Mouse (Mus musculus) midbrain, embryonic 16.5 days (tissue): ENCODE measurements at regions not wholly inside any gene's neighbourhood (a gene's known extent, or its start where the extent isn't known, plus 50 kb on each side); places are given as distances from the start of the nearest gene placed in this dataset.

ENCODE experiments used
- ATAC-seq: fragments of 200-750 bp; cut with Nextera tagmentation; 2 replicates; pipeline ENCODE4 v1.8.0; 2017; ENCODE audit warnings: moderate TSS enrichment
- H3K27ac ChIP-seq: fragments of 300-500 bp; sonication (generic); 2 replicates; pipeline ENCODE4 v1.5.1; 2014; ENCODE audit warnings: mild to moderate bottlenecking, low read length, mixed read lengths
- H3K27me3 ChIP-seq: fragments of 300-500 bp; sonication (generic); 2 replicates; pipeline ENCODE4 v1.6.1; 2014; ENCODE audit warnings: low read depth, low read length, mixed read lengths; ENCODE audit not compliant: control insufficient read depth, insufficient read depth
- H3K36me3 ChIP-seq: fragments of 300-500 bp; sonication (generic); 2 replicates; pipeline ENCODE4 v1.6.1; 2014; ENCODE audit warnings: mild to moderate bottlenecking, low read length, moderate library complexity, mixed read lengths; ENCODE audit not compliant: control insufficient read depth, insufficient read depth
- H3K4me1 ChIP-seq: fragments of 300-500 bp; sonication (generic); 2 replicates; pipeline ENCODE4 v1.6.1; 2014; ENCODE audit warnings: mild to moderate bottlenecking, low read length, mixed read lengths; ENCODE audit not compliant: control insufficient read depth, insufficient read depth
- H3K4me2 ChIP-seq: fragments of 300-500 bp; sonication (generic); 2 replicates; pipeline ENCODE4 v1.6.1; 2014; ENCODE audit warnings: mild to moderate bottlenecking, low read length, mixed read lengths
- H3K4me3 ChIP-seq: fragments of 300-500 bp; sonication (generic); 2 replicates; pipeline ENCODE4 v1.5.1; 2014; ENCODE audit warnings: low read depth, mild to moderate bottlenecking, low read length, moderate library complexity, mixed read lengths
- H3K9ac ChIP-seq: fragments of 300-500 bp; sonication (generic); 2 replicates; pipeline ENCODE4 v1.6.1; 2014; ENCODE audit warnings: low read depth, low read length, mixed read lengths
- H3K9me3 ChIP-seq: fragments of 300-500 bp; sonication (generic); replicated peaks from 2 replicates; pipeline ENCODE4 v1.6.1; 2014; ENCODE audit warnings: mild to moderate bottlenecking, low read length, mixed read lengths; ENCODE audit not compliant: control insufficient read depth, poor library complexity, severe bottlenecking
- WGBS: fragments of 180-500 bp; shearing (Covaris S2); extraction: QIAGEN DNeasy Blood & Tissue Kit; methylation state at CpG from one replicate; pipeline ENCODE4 v1.1.7; 2014; 5-methylcytosine and 5-hydroxymethylcytosine counted together

GRCm38 (mm10) chr10:43634371-43635080 lies 56.4 kb downstream of the Cd24a start:
- Histone ChIP-seq H3K9ac (no peak overlapping the region), H3K27ac (no peak overlapping the region), H3K9me3 (no peaks in the 10 kb centered on the region), H3K4me2 (no peak overlapping the region), H3K4me3 (no peak overlapping the region), H3K27me3 (no peaks in the 10 kb centered on the region), H3K4me1 (no peaks in the 10 kb centered on the region), H3K36me3 (no peaks in the 10 kb centered on the region)
- 72% methylated on average over 10 of the region's 10 CpGs for WGBS
- no peak for ATAC-seq

DNA sequence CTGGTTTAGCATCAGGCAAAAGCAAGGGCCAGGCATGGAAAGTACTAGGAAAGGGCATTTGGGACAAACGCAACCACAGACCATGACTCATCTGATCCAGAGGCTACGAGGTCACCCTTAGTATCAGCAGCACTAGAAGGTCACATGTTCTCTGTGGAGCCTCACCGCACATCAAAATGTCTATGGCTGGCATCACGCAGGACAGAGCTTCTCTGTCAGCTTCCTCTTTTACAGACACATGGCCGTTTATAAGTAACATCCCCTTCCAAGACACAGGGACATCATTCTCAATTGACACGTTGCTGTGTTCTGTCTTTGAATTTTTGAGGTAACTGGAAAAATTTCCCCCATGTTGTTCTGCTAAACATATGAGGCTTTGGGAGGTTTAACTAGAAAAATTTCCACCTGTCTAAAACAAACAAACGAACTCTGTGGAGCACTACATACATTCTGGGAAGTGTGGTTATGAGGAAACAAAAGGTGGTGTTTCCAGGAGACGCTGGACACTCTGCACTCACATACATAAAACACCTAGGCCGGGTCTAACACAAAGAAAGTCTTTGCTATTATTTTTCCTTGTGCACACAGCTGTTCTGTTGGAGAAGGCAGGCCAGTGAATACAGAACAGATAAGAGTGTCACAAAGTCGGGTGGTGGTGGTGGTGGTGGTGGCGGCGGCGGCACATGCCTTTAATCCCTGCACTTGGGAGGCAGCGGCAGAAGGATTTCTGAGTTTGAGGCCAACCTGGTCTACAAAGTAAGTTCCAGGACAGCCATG lies 63.3 kb downstream of the Cd24a start:
- H3K4me2 ChIP-seq = no peak overlapping the region
- no peak overlapping the region for H3K27ac ChIP-seq
- H3K4me1 ChIP-seq = no peaks in the 10 kb centered on the region
- H3K27me3 ChIP-seq = no peaks in the 10 kb centered on the region
- no peaks in the 10 kb centered on the region for H3K9me3 ChIP-seq
- H3K4me3 ChIP-seq = no peak overlapping the region
- H3K9ac ChIP-seq = no peak overlapping the region
- 66% methylated on average over 14 of the region's 14 CpGs for WGBS
- no peaks in the 10 kb centered on the region for H3K36me3 ChIP-seq
- no peak for ATAC-seq

DNA sequence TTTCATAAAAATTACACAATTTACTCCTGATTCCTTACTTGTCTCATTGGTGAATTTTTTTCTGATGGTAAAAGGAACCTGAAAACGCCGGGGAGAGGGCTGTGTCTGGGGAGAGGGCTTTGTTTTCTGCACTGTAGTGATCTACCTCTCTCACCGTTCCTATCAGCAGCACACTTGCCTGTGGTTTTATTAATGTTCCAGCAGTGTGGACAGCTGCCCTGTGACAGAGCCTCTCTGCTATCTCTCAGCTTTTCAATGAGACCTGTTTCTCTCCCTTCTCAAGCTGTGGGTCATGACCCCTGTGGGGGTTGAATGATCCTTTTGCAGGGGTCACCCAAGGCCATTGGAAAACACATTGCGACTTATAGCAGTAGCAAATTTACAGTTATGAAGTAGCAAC lies 68.2 kb downstream of the Cd24a start:
- Histone ChIP-seq H3K27me3 (no peaks in the 10 kb centered on the region), H3K4me2 (no peak overlapping the region), H3K36me3 (no peaks in the 10 kb centered on the region), H3K27ac (no peak overlapping the region), H3K9me3 (no peaks in the 10 kb centered on the region), H3K4me3 (no peak overlapping the region), H3K9ac (no peak overlapping the region), H3K4me1 (no peaks in the 10 kb centered on the region)
- no peak for ATAC-seq
- WGBS = 63% methylated on average over 4 of the region's 4 CpGs

GRCm38 (mm10) chr10:43646965-43647364 lies 68.9 kb downstream of the Cd24a start:
- WGBS = 94% methylated on average over 6 of the region's 6 CpGs
- H3K27ac ChIP-seq = no peak overlapping the region

DNA sequence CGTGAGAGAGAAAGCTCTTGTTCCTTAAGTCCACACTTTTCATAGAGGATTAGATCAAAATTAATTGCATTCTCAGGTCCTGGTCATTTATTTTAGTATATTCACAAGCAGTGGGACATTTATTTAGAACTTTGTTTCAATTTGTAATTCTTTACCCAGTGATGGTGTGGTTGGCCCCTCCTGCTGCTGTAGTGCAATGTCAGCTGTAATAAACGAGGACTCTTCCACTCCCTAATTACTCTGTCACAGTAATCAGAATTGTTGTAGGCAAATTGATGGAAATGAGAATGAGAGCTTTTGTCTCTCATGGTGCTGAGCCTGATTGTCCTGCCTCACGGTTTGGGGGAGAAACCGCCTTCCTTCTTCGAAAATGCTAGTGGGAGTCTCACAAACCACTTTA lies 70.1 kb downstream of the Cd24a start:
- no peak overlapping the region for H3K4me2 ChIP-seq
- H3K27me3 ChIP-seq = no peaks in the 10 kb centered on the region
- H3K9ac ChIP-seq = no peak overlapping the region
- no peak overlapping the region for H3K27ac ChIP-seq
- H3K9me3 ChIP-seq = no peaks in the 10 kb centered on the region
- no peak for ATAC-seq
- H3K36me3 ChIP-seq = no peaks in the 10 kb centered on the region
- H3K4me1 ChIP-seq = no peaks in the 10 kb centered on the region
- no peak overlapping the region for H3K4me3 ChIP-seq
- WGBS = 65% methylated on average over 5 of the region's 5 CpGs

More at GRCm38 (mm10) chr10:43646965-43647364, 68.9 kb downstream of the Cd24a start:
- no peaks in the 10 kb centered on the region for H3K9me3 ChIP-seq
- H3K4me3 ChIP-seq = no peak overlapping the region
- H3K4me1 ChIP-seq = no peaks in the 10 kb centered on the region
- H3K9ac ChIP-seq = no peak overlapping the region
- ATAC-seq = no peak
- H3K27me3 ChIP-seq = no peaks in the 10 kb centered on the region
- no peak overlapping the region for H3K4me2 ChIP-seq
- H3K36me3 ChIP-seq = no peaks in the 10 kb centered on the region

GRCm38 (mm10) chr10:43648815-43649447 lies 70.8 kb downstream of the Cd24a start:
- Histone ChIP-seq H3K9ac (no peak overlapping the region), H3K9me3 (no peaks in the 10 kb centered on the region), H3K36me3 (no peaks in the 10 kb centered on the region), H3K4me1 (no peaks in the 10 kb centered on the region), H3K27ac (no peak overlapping the region), H3K4me2 (no peak overlapping the region), H3K27me3 (no peaks in the 10 kb centered on the region), H3K4me3 (no peak overlapping the region)
- WGBS = 82% methylated on average over 6 of the region's 6 CpGs
- no peak for ATAC-seq

- 72% methylated on average over 1 of the region's 1 CpGs for WGBS
- H3K4me2 ChIP-seq = no peak overlapping the region
- no peaks in the 10 kb centered on the region for H3K36me3 ChIP-seq
- no peak overlapping the region for H3K4me3 ChIP-seq
- H3K27me3 ChIP-seq = no peaks in the 10 kb centered on the region
- H3K9me3 ChIP-seq = no peaks in the 10 kb centered on the region
- H3K9ac ChIP-seq = no peak overlapping the region
- H3K27ac ChIP-seq = no peak overlapping the region
- no peaks in the 10 kb centered on the region for H3K4me1 ChIP-seq
- ATAC-seq = no peak
Observed at GRCm38 (mm10) chr10:43650449-43650848, 72.4 kb downstream of the Cd24a start.

- Histone ChIP-seq H3K9ac (no peak overlapping the region), H3K27ac (no peak overlapping the region), H3K4me3 (no peak overlapping the region), H3K27me3 (no peaks in the 10 kb centered on the region), H3K4me2 (no peak overlapping the region), H3K4me1 (no peaks in the 10 kb centered on the region), H3K36me3 (no peaks in the 10 kb centered on the region), H3K9me3 (no peaks in the 10 kb centered on the region)
- whole genome bisulfite sequencing = 89% methylated on average over 5 of the region's 5 CpGs
- no peak for ATAC-seq
Observed at GRCm38 (mm10) chr10:43651505-43651904, 73.4 kb downstream of the Cd24a start.

DNA sequence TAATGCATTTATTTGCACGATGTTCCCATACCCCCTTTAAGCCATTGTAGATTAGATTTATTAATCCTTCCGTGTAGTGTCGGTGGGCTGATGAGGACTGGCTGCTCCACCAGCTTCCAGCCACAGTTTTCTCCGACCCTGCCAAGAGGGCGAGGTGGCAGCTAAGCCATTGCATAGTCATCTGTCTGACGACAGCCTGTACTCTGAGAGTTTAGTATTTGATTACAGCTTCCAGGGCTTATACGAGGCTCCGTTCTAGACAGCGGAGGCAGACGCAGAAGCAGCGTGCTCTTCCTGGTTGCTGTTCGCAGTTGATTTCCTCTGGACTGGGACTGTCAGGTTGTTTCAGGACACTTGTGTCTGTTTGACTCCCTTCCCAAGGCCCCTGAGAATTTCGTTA lies 73.8 kb downstream of the Cd24a start:
- Histone ChIP-seq H3K9me3 (no peaks in the 10 kb centered on the region), H3K9ac (no peak overlapping the region), H3K36me3 (no peaks in the 10 kb centered on the region), H3K4me2 (no peak overlapping the region), H3K27ac (no peak overlapping the region), H3K4me1 (no peaks in the 10 kb centered on the region), H3K4me3 (no peak overlapping the region), H3K27me3 (no peaks in the 10 kb centered on the region)
- no peak for ATAC-seq
- 90% methylated on average over 13 of the region's 13 CpGs for WGBS
